Comparison of ENCODE assay signal across 8 mouse cellular contexts in the genomic region with DNA sequence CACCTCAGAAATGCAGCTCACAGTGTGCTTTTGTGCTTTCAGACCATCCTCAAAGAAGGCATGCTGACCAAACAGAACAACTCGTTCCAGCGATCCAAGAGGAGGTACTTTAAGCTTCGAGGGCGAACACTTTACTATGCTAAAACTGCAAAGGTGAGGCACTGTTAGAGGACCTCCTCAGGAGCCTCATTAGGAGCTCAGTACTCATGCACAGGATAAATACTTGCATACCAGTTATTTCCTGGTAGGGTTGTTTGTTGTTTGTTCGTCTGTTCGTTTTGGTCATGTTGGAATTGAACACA. TPM values are rescaled to one million over a fixed set of nuclear protein-coding genes. Genes with fewer than 3 reads are reported as not detected.
DNase-seq lines count a peak whose midpoint lies in the region; ATAC-seq and TF ChIP-seq lines count a peak whose summit lies in the region.

No protein-coding gene starts in this region.

- TF ChIP-seq CTCF in heart, postnatal 0 days (IDR thresholded peaks at IDR 0.05; ENCODE audit: low read depth): no peak

- H3K36me3 ChIP-seq in heart, postnatal 0 days (replicated peaks; ENCODE audit: control insufficient read depth, insufficient read depth, low read length): peaks cover 11% of the 10 kb centered on the region; the same call in 1 of the 2 replicates
- H3K36me3 ChIP-seq in megakaryocyte, embryonic 14.5 days (replicated peaks; ENCODE audit: low read length): peaks cover 74% of the 10 kb centered on the region
- peaks cover 20% of the 10 kb centered on the region for H3K36me3 ChIP-seq in liver, embryonic 13.5 days
- 0 out of 2 replicates have a peak, but pooled peaks cover 3% of the 10 kb centered on the region for H3K36me3 ChIP-seq in stomach, embryonic 15.5 days

- H3K9me3 ChIP-seq in heart, postnatal 0 days (replicated peaks; ENCODE audit: control insufficient read depth, low read length): no peaks in the 10 kb centered on the region
- no peaks in the 10 kb centered on the region for H3K9me3 ChIP-seq in megakaryocyte, embryonic 14.5 days
- no peaks in the 10 kb centered on the region for H3K9me3 ChIP-seq in liver, embryonic 13.5 days (replicated peaks)
- H3K9me3 ChIP-seq in stomach, embryonic 15.5 days: no peaks in the 10 kb centered on the region

- H3K9ac ChIP-seq in heart, postnatal 0 days (replicated peaks; ENCODE audit: low read depth, low read length): no peak overlapping the region
- H3K9ac ChIP-seq in liver, embryonic 13.5 days: no peak overlapping the region
- no peak overlapping the region for H3K9ac ChIP-seq in stomach, embryonic 15.5 days

- H3K4me1 ChIP-seq in heart, postnatal 0 days (ENCODE audit: control insufficient read depth, insufficient read depth): peaks cover 48% of the 10 kb centered on the region
- peaks cover 96% of the 10 kb centered on the region for H3K4me1 ChIP-seq in megakaryocyte, embryonic 14.5 days
- H3K4me1 ChIP-seq in liver, embryonic 13.5 days (replicated peaks): peaks cover 56% of the 10 kb centered on the region
- peaks cover 21% of the 10 kb centered on the region for H3K4me1 ChIP-seq in stomach, embryonic 15.5 days

- peak overlapping the region; percentile 91 for H3K27ac ChIP-seq in heart, postnatal 0 days (ENCODE audit: low read depth)
- 0 out of 2 replicates have a peak overlapping the region, but pooled peaks have one; percentile 10 for H3K27ac ChIP-seq in liver, embryonic 13.5 days
- peak overlapping the region; percentile 76 for H3K27ac ChIP-seq in stomach, embryonic 15.5 days

- H3K27me3 ChIP-seq in heart, postnatal 0 days (ENCODE audit: control insufficient read depth, insufficient read depth, low read length): no peaks in the 10 kb centered on the region
- no peaks in the 10 kb centered on the region for H3K27me3 ChIP-seq in megakaryocyte, embryonic 14.5 days (replicated peaks)
- no peaks in the 10 kb centered on the region for H3K27me3 ChIP-seq in liver, embryonic 13.5 days
- no peaks in the 10 kb centered on the region for H3K27me3 ChIP-seq in stomach, embryonic 15.5 days (replicated peaks)

- DNase-seq in heart, postnatal 0 days (ENCODE audit: low spot score): no peak
- no peak for DNase-seq in heart, adult 11 months
- DNase-seq in liver, embryonic 13.5 days: no peak
- no peak for DNase-seq in adrenal gland, postnatal 36 days
- no peak for DNase-seq in left cerebral cortex, postnatal 4 days

- intact Hi-C loops in left cerebral cortex, postnatal 4 days (cut with DNase I): no loop called here

- no peak for ATAC-seq in heart, postnatal 0 days (ENCODE audit: insufficient read depth, low read depth)
- ATAC-seq in megakaryocyte, adult 5-6 weeks (ENCODE audit: poor library complexity, severe bottlenecking): no peak
- ATAC-seq in liver, embryonic 13.5 days (ENCODE audit: low read depth): no peak
- no peak for ATAC-seq in stomach, embryonic 15.5 days (ENCODE audit: insufficient read depth, low FRiP score, low read depth)

- H3K4me3 ChIP-seq in heart, postnatal 0 days (ENCODE audit: low read depth, low read length): no peak overlapping the region
- H3K4me3 ChIP-seq in megakaryocyte, embryonic 14.5 days (replicated peaks): peak overlapping the region; percentile 88
- H3K4me3 ChIP-seq in liver, embryonic 13.5 days (replicated peaks): no peak overlapping the region
- no peak overlapping the region for H3K4me3 ChIP-seq in stomach, embryonic 15.5 days (replicated peaks)

- 69% methylated on average over 6 of the region's 6 CpGs for WGBS in heart, postnatal 0 days
- 77% methylated on average over 6 of the region's 6 CpGs for WGBS in liver, embryonic 13.5 days (ENCODE audit: insufficient replicate concordance)
- WGBS in stomach, embryonic 15.5 days: 85% methylated on average over 6 of the region's 6 CpGs

- TF ChIP-seq EP300 in heart, postnatal 0 days (IDR thresholded peaks at IDR 0.05; ENCODE audit: low read depth): no peak

- no peak overlapping the region for H3K4me2 ChIP-seq in heart, postnatal 0 days (ENCODE audit: low read depth, low read length)
- no peak overlapping the region for H3K4me2 ChIP-seq in liver, embryonic 13.5 days
- no peak overlapping the region for H3K4me2 ChIP-seq in stomach, embryonic 15.5 days

RNA-seq across cellular contexts. Expression of a gene that starts 27.2 kb away (rescaled TPM):
- 37.3 and 40.5 TPM in 2 replicates for total RNA-seq in heart, postnatal 0 days (2014; rRNA removed; ENCODE audit: low replicate concordance)
- polyA plus RNA-seq in heart, postnatal 0 days (2015; fragmentation: Nextera tagmentation; extraction: Ambion mirVana): 12.4 and 14.1 TPM in 2 replicates
- polyA plus RNA-seq in megakaryocyte, embryonic 14.5 days (2012; ENCODE audit: insufficient read depth, low replicate concordance): 10.9 and 24.3 TPM in 2 replicates
- total RNA-seq in megakaryocyte, adult 5-6 weeks (2015): 52.2 and 73.5 TPM in 2 replicates
- 59.7 and 63.8 TPM in 2 replicates for total RNA-seq in megakaryocyte, adult 5-6 weeks (2017)
- 10.9 and 15.1 TPM in 2 replicates for polyA plus RNA-seq in liver, embryonic 13.5 days (2015; fragmentation: Nextera tagmentation; extraction: Ambion mirVana)
- 25.5 and 26.1 TPM in 2 replicates for polyA plus RNA-seq in stomach, embryonic 15.5 days (2015; fragmentation: Nextera tagmentation; extraction: Ambion mirVana)
- 10 to 100 TPM; 66.0 to 74.1 TPM for total RNA-seq in adrenal gland, postnatal 36 days (2021)
- 100 to 1,000 TPM; 132 to 138 TPM for total RNA-seq in left cerebral cortex, postnatal 4 days (2021)

Comparison
In these comparisons a context has a peak if more than half of its experiments do, and no peak if none do; other contexts are left out.
1. H3K27ac ChIP-seq: peak in every context shown above with its lines; median percentile 91 in heart, postnatal 0 days; 76 in stomach, embryonic 15.5 days; 10 in liver, embryonic 13.5 days.